ENCODE assay signal across 9 mouse cellular contexts in the genomic region with DNA sequence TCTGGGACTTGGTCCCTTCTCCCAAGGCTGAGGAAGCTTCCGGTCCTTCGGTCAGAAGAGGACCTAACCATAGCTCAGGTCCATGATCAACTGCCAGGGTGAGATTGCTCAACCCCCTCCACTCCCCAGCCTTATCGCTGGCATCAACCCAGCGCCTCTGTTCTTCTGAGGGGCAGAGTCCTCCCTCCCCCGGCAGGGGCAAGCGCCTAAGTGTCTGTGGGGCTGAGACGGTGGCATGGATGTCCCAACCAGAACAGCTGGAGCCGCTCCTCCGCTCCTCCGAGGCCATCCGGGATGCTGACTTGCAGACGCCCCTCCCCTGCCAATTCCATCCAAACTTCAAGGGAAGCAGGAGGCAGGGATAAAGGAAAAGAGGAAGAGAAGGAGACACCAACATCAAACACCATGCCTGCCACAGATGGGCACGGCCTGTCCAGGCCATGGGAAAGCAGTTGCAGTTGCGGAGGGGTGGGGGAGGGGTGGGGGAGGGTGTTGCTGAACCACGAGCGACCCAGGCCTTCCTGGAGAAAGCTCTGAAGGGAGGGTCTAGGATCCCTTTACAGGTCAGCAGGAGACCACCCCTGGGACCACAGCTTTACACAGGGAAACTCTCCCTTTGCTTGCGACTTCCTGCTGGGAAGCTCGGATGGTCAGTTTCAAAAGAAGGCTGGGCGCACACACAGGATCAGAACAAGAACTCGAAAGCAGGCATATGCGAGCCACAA. TPM values are rescaled to one million over a fixed set of nuclear protein-coding genes. Genes with fewer than 3 reads are reported as not detected.
DNase-seq lines count a peak whose midpoint lies in the region; ATAC-seq and TF ChIP-seq lines count a peak whose summit lies in the region.
"Had no signal": no experiment of that assay in that cellular context is flagged by ENCODE, and none has a peak within 500 bp of the region (broad histone marks: within the 10 kb centered on the region; RNA-seq: fewer than 3 reads in every experiment).

No protein-coding gene starts in this region.

- intact Hi-C loops in gastrocnemius, adult 2 months (cut with DNase I): no loop called here
- intact Hi-C loops in gastrocnemius, postnatal 36 days (cut with DNase I): no loop called here
- intact Hi-C loops in left cerebral cortex, postnatal 36 days (cut with DNase I): loop anchor here (5.0 kb wide), 1 partner anchor 37 kb away; a partner anchor contains a TSS

- TF ChIP-seq CTCF in gastrocnemius, adult 2 months (IDR thresholded peaks at IDR 0.05): no peak

- ATAC-seq in heart, embryonic 14.5 days (ENCODE audit: insufficient number of reproducible peaks, insufficient read depth, low FRiP score, low read depth): no peak
- ATAC-seq in megakaryocyte, adult 5-6 weeks (ENCODE audit: poor library complexity, severe bottlenecking): peak; percentile 9

- peak overlapping the region; percentile 94 for H3K4me3 ChIP-seq in gastrocnemius, adult 2 months
- H3K4me3 ChIP-seq in heart, embryonic 14.5 days (ENCODE audit: control insufficient read depth in 1 of 2, insufficient read depth in 1 of 2, low read depth in 1 of 2, low read length in 2 of 2): peak overlapping the region; percentile 82 to 85

- peak overlapping the region; percentile 96 for H3K4me2 ChIP-seq in heart, embryonic 14.5 days (ENCODE audit: low read length)

- no peaks in the 10 kb centered on the region for H3K27me3 ChIP-seq in heart, embryonic 14.5 days (ENCODE audit: control insufficient read depth, insufficient read depth, low read length)

- H3K27ac ChIP-seq in gastrocnemius, adult 2 months: peak overlapping the region; percentile 95
- peak overlapping the region; percentile 2 to 86; a peak in 3 of 4 replicates for H3K27ac ChIP-seq in heart, embryonic 14.5 days (replicated peaks in 1 of 2; ENCODE audit: control insufficient read depth in 1 of 2, insufficient read depth in 1 of 2, low read depth in 2 of 2, low read length in 2 of 2)

- no peaks in the 10 kb centered on the region for H3K9me3 ChIP-seq in heart, embryonic 14.5 days (ENCODE audit: control insufficient read depth, low read length)

- H3K9ac ChIP-seq in heart, embryonic 14.5 days (ENCODE audit: low read length): peak overlapping the region; percentile 91

- peak; percentile 49 for DNase-seq in gastrocnemius, adult 2 months
- no peak for DNase-seq in gastrocnemius, postnatal 36 days
- peak; percentile 68 for DNase-seq in embryo, embryonic 10.5 days (ENCODE audit: low spot score)
- DNase-seq in kidney, postnatal 36 days: peak; percentile 55 to 60
- DNase-seq in spleen, postnatal 4 days (ENCODE audit: low spot score in 2 of 2): peak; percentile 65 to 77
- DNase-seq in left cerebral cortex, postnatal 36 days (ENCODE audit: low spot score in 2 of 2): no peak

- no peaks in the 10 kb centered on the region; the same call in 1 of the 2 replicates for H3K36me3 ChIP-seq in heart, embryonic 14.5 days (ENCODE audit: control insufficient read depth, insufficient read depth, low read length)

- WGBS in heart, embryonic 14.5 days: 10% methylated on average over 21 of the region's 21 CpGs

- peaks cover 36 to 48% of the 10 kb centered on the region in 2 experiments for H3K4me1 ChIP-seq in heart, embryonic 14.5 days (ENCODE audit: control insufficient read depth in 2 of 2, insufficient read depth in 2 of 2, low read length in 2 of 2)

RNA-seq across cellular contexts. Expression of a gene that starts 2.7 kb away (rescaled TPM):
- total RNA-seq in gastrocnemius, adult 2 months (2021): 1 to 10 TPM; 5.2 to 9.1 TPM
- 1 to 10 TPM; 4.9 to 6.8 TPM for total RNA-seq in gastrocnemius, postnatal 36 days (2021)
- 13.3 and 16.8 TPM in 2 replicates for polyA plus RNA-seq in heart, embryonic 14.5 days (2014; fragmentation: Nextera tagmentation; extraction: Ambion mirVana)
- total RNA-seq in megakaryocyte, adult 5-6 weeks (2015): 14.0 and 20.1 TPM in 2 replicates
- 26.9 and 27.8 TPM in 2 replicates for total RNA-seq in megakaryocyte, adult 5-6 weeks (2017)
- total RNA-seq in left cerebral cortex, postnatal 36 days (2021): 10 to 100 TPM; 21.9 to 29.8 TPM

RNA-seq across cellular contexts. Expression of a gene that starts 39.1 kb away (rescaled TPM):
- total RNA-seq in gastrocnemius, adult 2 months (2021): not detected
- total RNA-seq in gastrocnemius, postnatal 36 days (2021): not detected
- 0.18 and 0.19 TPM in 2 replicates for polyA plus RNA-seq in heart, embryonic 14.5 days (2014; fragmentation: Nextera tagmentation; extraction: Ambion mirVana)
- total RNA-seq in megakaryocyte, adult 5-6 weeks (2015): not detected in 2 replicates
- total RNA-seq in megakaryocyte, adult 5-6 weeks (2017): not detected in 2 replicates
- total RNA-seq in left cerebral cortex, postnatal 36 days (2021): not detected
- total RNA-seq: heart, postnatal 10 days had no signal

Comparison
In these comparisons a context has a peak if more than half of its experiments do, and no peak if none do; other contexts are left out.
1. DNase-seq: peak in gastrocnemius, adult 2 months (single experiment), embryo, embryonic 10.5 days (single experiment), kidney, postnatal 36 days (2 of 2) and spleen, postnatal 4 days (2 of 2); none in gastrocnemius, postnatal 36 days (0 of 2) and left cerebral cortex, postnatal 36 days (0 of 2).